In the genomic region with DNA sequence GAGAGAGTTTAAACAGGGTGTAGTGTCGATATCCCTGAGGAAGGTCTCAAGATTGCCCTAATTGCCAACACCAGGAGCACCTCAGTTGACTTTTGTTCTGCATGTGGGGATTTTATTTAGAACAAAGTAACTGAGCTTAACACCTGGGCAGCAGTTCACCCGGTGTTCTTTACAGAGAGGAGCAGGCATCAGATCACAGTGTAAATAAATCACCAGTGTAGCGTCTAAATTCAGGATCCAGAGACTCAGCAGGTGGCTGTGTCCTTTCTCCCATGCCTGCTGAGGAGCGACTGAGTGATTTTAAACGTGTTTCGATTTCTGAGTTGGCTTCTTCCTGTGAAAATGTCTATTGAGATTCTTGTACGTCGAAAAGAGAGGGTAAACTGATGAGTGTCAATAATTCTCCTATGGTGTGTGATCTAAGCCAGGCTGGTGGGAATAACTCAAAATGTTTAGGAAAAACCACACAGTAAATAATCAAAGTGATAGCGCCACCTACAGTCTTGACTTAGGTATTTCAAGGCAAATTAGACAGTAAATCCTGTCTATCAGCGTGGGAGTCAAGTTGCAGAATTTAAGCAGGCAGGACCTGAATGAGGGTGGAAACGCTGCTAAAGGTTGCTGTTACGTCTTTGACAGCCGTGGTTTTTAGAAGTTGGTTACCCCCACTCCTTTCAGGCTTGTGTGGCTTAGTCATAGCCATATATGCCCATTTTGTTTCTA, we compare ENCODE assay signal across 8 mouse cellular contexts. TPM values are rescaled to one million over a fixed set of nuclear protein-coding genes. Genes with fewer than 3 reads are reported as not detected.
A peak's percentile ranks its signal among the peaks of the same experiment; 100 is the strongest.
DNase-seq lines count a peak whose midpoint lies in the region; ATAC-seq and TF ChIP-seq lines count a peak whose summit lies in the region.
"Had no signal": no experiment of that assay in that cellular context is flagged by ENCODE, and none has a peak within 500 bp of the region (broad histone marks: within the 10 kb centered on the region; RNA-seq: fewer than 3 reads in every experiment).

No protein-coding gene starts in this region.

- H3K9me3 ChIP-seq in kidney, embryonic 15.5 days (replicated peaks), result no peaks in the 10 kb centered on the region
- H3K9me3 ChIP-seq in stomach, postnatal 0 days (ENCODE audit: control insufficient read depth, low read length), result no peaks in the 10 kb centered on the region
- H3K9me3 ChIP-seq: liver, embryonic 13.5 days had no signal

- no peak overlapping the region for H3K27ac ChIP-seq in left cerebral cortex, adult 2 months
- H3K27ac ChIP-seq in kidney, embryonic 15.5 days, result no peak overlapping the region
- no peak overlapping the region for H3K27ac ChIP-seq in stomach, postnatal 0 days (replicated peaks)
- H3K27ac ChIP-seq in thymus, adult 2 months (ENCODE audit: control insufficient read depth, insufficient read depth, low read length), result no peak overlapping the region
- H3K27ac ChIP-seq: liver, embryonic 13.5 days had no signal

- H3K4me3 ChIP-seq in left cerebral cortex, adult 2 months, result no peak overlapping the region
- H3K4me3 ChIP-seq in kidney, embryonic 15.5 days (replicated peaks), result no peak overlapping the region
- no peak overlapping the region for H3K4me3 ChIP-seq in stomach, postnatal 0 days (ENCODE audit: low read depth, low read length)
- no peak overlapping the region for H3K4me3 ChIP-seq in thymus, adult 2 months (ENCODE audit: control insufficient read depth, insufficient read depth, low read length)
- H3K4me3 ChIP-seq: liver, embryonic 13.5 days had no signal

- WGBS in kidney, embryonic 15.5 days, result 21% methylated on average over 13 of the region's 13 CpGs
- WGBS in stomach, postnatal 0 days, result 26% methylated on average over 13 of the region's 13 CpGs
- 33% methylated on average over 13 of the region's 13 CpGs for WGBS in thymus, adult 2 months

- intact Hi-C loops in left cerebral cortex, adult 2 months (cut with DNase I), result loop anchor here (1.0 kb wide), 1 partner anchor 83 kb away; no protein-coding TSS in a partner anchor
- intact Hi-C loops in left cerebral cortex, postnatal 10 days (cut with DNase I), result loop anchor here (10.0 kb wide), 1 partner anchor 82 kb away; a partner anchor contains a TSS

- peak; percentile 72 for TF ChIP-seq CTCF in left cerebral cortex, adult 2 months (IDR thresholded peaks at IDR 0.05)
- peak; percentile 72 for TF ChIP-seq CTCF in stomach, postnatal 0 days (IDR thresholded peaks at IDR 0.05; ENCODE audit: low read depth)
- TF ChIP-seq CTCF in thymus, adult 2 months (IDR thresholded peaks at IDR 0.05; ENCODE audit: borderline replicate concordance, control insufficient read depth, extremely low read depth, insufficient read depth, low read length, poor library complexity), result no peak

- no peak overlapping the region for H3K9ac ChIP-seq in kidney, embryonic 15.5 days
- no peak overlapping the region for H3K9ac ChIP-seq in stomach, postnatal 0 days (ENCODE audit: low read length)
- H3K9ac ChIP-seq: liver, embryonic 13.5 days had no signal

- H3K36me3 ChIP-seq in kidney, embryonic 15.5 days, result no peaks in the 10 kb centered on the region
- no peaks in the 10 kb centered on the region for H3K36me3 ChIP-seq in stomach, postnatal 0 days (ENCODE audit: control insufficient read depth, insufficient read depth, low read length)
- no peaks in the 10 kb centered on the region for H3K36me3 ChIP-seq in thymus, adult 2 months (ENCODE audit: control insufficient read depth, insufficient read depth, low read length)
- H3K36me3 ChIP-seq: liver, embryonic 13.5 days had no signal

- DNase-seq in left cerebral cortex, adult 2 months (ENCODE audit: extremely low spot score in 1 of 2, low spot score in 2 of 2), result no peak
- DNase-seq in left cerebral cortex, postnatal 10 days (ENCODE audit: extremely low spot score in 1 of 2, low spot score in 2 of 2), result no peak
- peak; percentile 9 for DNase-seq in MEL-GATA-1-ER (ENCODE audit: extremely low read depth, low read depth)
- no peak for DNase-seq in stomach, postnatal 0 days (ENCODE audit: low spot score)
- DNase-seq in thymus, adult 2 months, result no peak
- DNase-seq: liver, embryonic 13.5 days had no signal

- TF ChIP-seq EP300 in stomach, postnatal 0 days (optimal IDR thresholded peaks at IDR 0.05), result no peak

- H3K4me1 ChIP-seq in kidney, embryonic 15.5 days, result peaks cover 12% of the 10 kb centered on the region
- no peaks in the 10 kb centered on the region for H3K4me1 ChIP-seq in stomach, postnatal 0 days (replicated peaks; ENCODE audit: control insufficient read depth, insufficient read depth)
- H3K4me1 ChIP-seq in thymus, adult 2 months (replicated peaks; ENCODE audit: control insufficient read depth, insufficient read depth, low read length), result no peaks in the 10 kb centered on the region
- H3K4me1 ChIP-seq: liver, embryonic 13.5 days had no signal

- peak; percentile 86 for ATAC-seq in common myeloid progenitor, adult 5-6 weeks (replicated peaks; ENCODE audit: low read depth, poor library complexity, severe bottlenecking)
- ATAC-seq in kidney, embryonic 15.5 days (replicated peaks; ENCODE audit: low FRiP score), result peak; percentile 61
- no peak for ATAC-seq in stomach, postnatal 0 days (ENCODE audit: low FRiP score, low TSS enrichment)

- H3K4me2 ChIP-seq in kidney, embryonic 15.5 days, result peak overlapping the region; percentile 14; the same call in 1 of the 2 replicates
- no peak overlapping the region for H3K4me2 ChIP-seq in stomach, postnatal 0 days (replicated peaks; ENCODE audit: low read depth)
- H3K4me2 ChIP-seq: liver, embryonic 13.5 days had no signal

- no peaks in the 10 kb centered on the region for H3K27me3 ChIP-seq in kidney, embryonic 15.5 days
- no peaks in the 10 kb centered on the region for H3K27me3 ChIP-seq in stomach, postnatal 0 days (ENCODE audit: control insufficient read depth, insufficient read depth, low read length)
- H3K27me3 ChIP-seq in thymus, adult 2 months (ENCODE audit: control insufficient read depth, insufficient read depth, low read length), result no peaks in the 10 kb centered on the region
- H3K27me3 ChIP-seq: liver, embryonic 13.5 days had no signal

- TF ChIP-seq POLR2A in thymus, adult 2 months (IDR thresholded peaks at IDR 0.05; ENCODE audit: control insufficient read depth, extremely low read depth, insufficient read depth, low read length, poor library complexity), result no peak

RNA-seq across cellular contexts. Expression of a gene that starts 24.8 kb away (rescaled TPM):
- 1 to 10 TPM; 1.2 to 1.6 TPM for total RNA-seq in left cerebral cortex, adult 2 months (2021)
- 1 to 10 TPM; 1.5 to 2.6 TPM for total RNA-seq in left cerebral cortex, postnatal 10 days (2021)
- total RNA-seq in common myeloid progenitor, adult 5-6 weeks (2017), result 0.14 TPM in 1 of 2 replicates, not detected in the other
- 8.6 and 9.5 TPM in 2 replicates for polyA plus RNA-seq in kidney, embryonic 15.5 days (2015; fragmentation: Nextera tagmentation; extraction: Ambion mirVana)
- polyA plus RNA-seq in stomach, postnatal 0 days (2015; fragmentation: Nextera tagmentation; extraction: Ambion mirVana), result 0.85 and 1.2 TPM in 2 replicates
- polyA plus RNA-seq in thymus, adult 2 months (2012; rRNA removed), result 0.33 and 0.65 TPM in 2 replicates

RNA-seq across cellular contexts. Expression of a gene that starts 30.4 kb away (rescaled TPM):
- not detected for total RNA-seq in left cerebral cortex, adult 2 months (2021)
- not detected for total RNA-seq in left cerebral cortex, postnatal 10 days (2021)
- 0.82 and 1.1 TPM in 2 replicates for total RNA-seq in common myeloid progenitor, adult 5-6 weeks (2017)
- 0.17 TPM in 1 of 2 replicates, not detected in the other for polyA plus RNA-seq in kidney, embryonic 15.5 days (2015; fragmentation: Nextera tagmentation; extraction: Ambion mirVana)
- polyA plus RNA-seq in stomach, postnatal 0 days (2015; fragmentation: Nextera tagmentation; extraction: Ambion mirVana), result 0.08 and 0.22 TPM in 2 replicates
- 0.13 and 0.19 TPM in 2 replicates for polyA plus RNA-seq in thymus, adult 2 months (2012; rRNA removed)

RNA-seq across cellular contexts. Expression of a gene that starts 35.8 kb away (rescaled TPM):
- total RNA-seq in left cerebral cortex, adult 2 months (2021), result not detected
- not detected for total RNA-seq in left cerebral cortex, postnatal 10 days (2021)
- total RNA-seq in common myeloid progenitor, adult 5-6 weeks (2017), result 0.18 TPM in 1 of 2 replicates, not detected in the other
- polyA plus RNA-seq in kidney, embryonic 15.5 days (2015; fragmentation: Nextera tagmentation; extraction: Ambion mirVana), result 44.7 and 45.4 TPM in 2 replicates
- polyA plus RNA-seq in stomach, postnatal 0 days (2015; fragmentation: Nextera tagmentation; extraction: Ambion mirVana), result 0.04 and 0.11 TPM in 2 replicates
- polyA plus RNA-seq in thymus, adult 2 months (2012; rRNA removed), result 0.18 TPM in 1 of 2 replicates, not detected in the other
- polyA plus RNA-seq: liver, embryonic 13.5 days had no signal

RNA-seq across cellular contexts. Expression of a gene that starts 56.4 kb away (rescaled TPM):
- total RNA-seq in left cerebral cortex, adult 2 months (2021), result 100 to 1,000 TPM; 707 to 713 TPM
- 100 to 1,000 TPM; 450 to 458 TPM for total RNA-seq in left cerebral cortex, postnatal 10 days (2021)
- total RNA-seq in common myeloid progenitor, adult 5-6 weeks (2017), result 90.8 and 91.1 TPM in 2 replicates
- polyA plus RNA-seq in kidney, embryonic 15.5 days (2015; fragmentation: Nextera tagmentation; extraction: Ambion mirVana), result 60.8 and 62.8 TPM in 2 replicates
- polyA plus RNA-seq in stomach, postnatal 0 days (2015; fragmentation: Nextera tagmentation; extraction: Ambion mirVana), result 45.7 and 46.8 TPM in 2 replicates
- 24.6 and 29.8 TPM in 2 replicates for polyA plus RNA-seq in thymus, adult 2 months (2012; rRNA removed)
